Mouse (Mus musculus): ENCODE data around the gene Ncdn. TPM values are rescaled to one million over a fixed set of nuclear protein-coding genes. Genes with fewer than 3 reads are reported as not detected.

Ncdn gene
- total RNA-seq, 2 experiments from 2014 or later = 6.0 to 6.1 TPM

- ATAC-seq (ENCODE audit: poor library complexity, severe bottlenecking) = peak; percentile 8
Measured at GRCm38 (mm10) chr4:126752608-126753141, 563 bp downstream of the Ncdn start.

GRCm38 (mm10) chr4:126752024-126752607 is 1.1 kb downstream of the Ncdn start:
- ATAC-seq (ENCODE audit: poor library complexity, severe bottlenecking) = no peak

- ATAC-seq (ENCODE audit: poor library complexity, severe bottlenecking) = no peak
Measured at GRCm38 (mm10) chr4:126751556-126752023, 1.6 kb downstream of the Ncdn start.

GRCm38 (mm10) chr4:126750863-126751555 is 2.2 kb downstream of the Ncdn start:
- no peak for ATAC-seq (ENCODE audit: poor library complexity, severe bottlenecking)

- ATAC-seq (ENCODE audit: poor library complexity, severe bottlenecking) = no peak
Measured at GRCm38 (mm10) chr4:126750046-126750683, 3.1 kb downstream of the Ncdn start.

- ATAC-seq (ENCODE audit: poor library complexity, severe bottlenecking) = no peak
Measured at GRCm38 (mm10) chr4:126749553-126749952, 3.7 kb downstream of the Ncdn start.

- no peak for ATAC-seq (ENCODE audit: poor library complexity, severe bottlenecking)
Measured at GRCm38 (mm10) chr4:126748381-126748780, 4.9 kb downstream of the Ncdn start.

GRCm38 (mm10) chr4:126746194-126746840 is 6.9 kb downstream of the Ncdn start:
- no peak for ATAC-seq (ENCODE audit: poor library complexity, severe bottlenecking)

GRCm38 (mm10) chr4:126745506-126746193 is 7.6 kb downstream of the Ncdn start:
- ATAC-seq (ENCODE audit: poor library complexity, severe bottlenecking) = peak; percentile 52; the same call in 1 of the 2 replicates

- ATAC-seq (ENCODE audit: poor library complexity, severe bottlenecking) = no peak
Measured at GRCm38 (mm10) chr4:126744831-126745230, 8.4 kb downstream of the Ncdn start.

GRCm38 (mm10) chr4:126743713-126744112 is 9.5 kb downstream of the Ncdn start:
- no peak for ATAC-seq (ENCODE audit: poor library complexity, severe bottlenecking)

- no peak for ATAC-seq (ENCODE audit: poor library complexity, severe bottlenecking)
Measured at GRCm38 (mm10) chr4:126742976-126743375, 10.3 kb downstream of the Ncdn start.

- peak; percentile 94 for ATAC-seq (ENCODE audit: poor library complexity, severe bottlenecking)
Measured at GRCm38 (mm10) chr4:126741448-126741847, 11.8 kb downstream of the Ncdn start.

GRCm38 (mm10) chr4:126739966-126740676 is 13.1 kb downstream of the Ncdn start:
- no peak for ATAC-seq (ENCODE audit: poor library complexity, severe bottlenecking)

GRCm38 (mm10) chr4:126736001-126736414 is 17.2 kb downstream of the Ncdn start, which contains the start of gene Tfap2e:
Gene Tfap2e (minus strand): TSS chr4:126736240.
- no peak for ATAC-seq (ENCODE audit: poor library complexity, severe bottlenecking)

GRCm38 (mm10) chr4:126735382-126736000 is 17.7 kb downstream of the Ncdn start:
- ATAC-seq (ENCODE audit: poor library complexity, severe bottlenecking) = peak; percentile 20; the same call in 1 of the 2 replicates

GRCm38 (mm10) chr4:126734700-126735381 is 18.4 kb downstream of the Ncdn start:
- no peak for ATAC-seq (ENCODE audit: poor library complexity, severe bottlenecking)

- ATAC-seq (ENCODE audit: poor library complexity, severe bottlenecking) = peak; percentile 17; the same call in 1 of the 2 replicates
Measured at GRCm38 (mm10) chr4:126734001-126734603, 19.1 kb downstream of the Ncdn start.

All from megakaryocyte, adult 5-6 weeks (primary cell).